Mouse (Mus musculus): ENCODE results near the gene Elp4. TPM values are rescaled to one million over a fixed set of nuclear protein-coding genes. Genes with fewer than 3 reads are reported as not detected.

Gene Elp4
- polyA plus RNA-seq, 1 experiment from 2014 or later = 13.5 TPM

DNA sequence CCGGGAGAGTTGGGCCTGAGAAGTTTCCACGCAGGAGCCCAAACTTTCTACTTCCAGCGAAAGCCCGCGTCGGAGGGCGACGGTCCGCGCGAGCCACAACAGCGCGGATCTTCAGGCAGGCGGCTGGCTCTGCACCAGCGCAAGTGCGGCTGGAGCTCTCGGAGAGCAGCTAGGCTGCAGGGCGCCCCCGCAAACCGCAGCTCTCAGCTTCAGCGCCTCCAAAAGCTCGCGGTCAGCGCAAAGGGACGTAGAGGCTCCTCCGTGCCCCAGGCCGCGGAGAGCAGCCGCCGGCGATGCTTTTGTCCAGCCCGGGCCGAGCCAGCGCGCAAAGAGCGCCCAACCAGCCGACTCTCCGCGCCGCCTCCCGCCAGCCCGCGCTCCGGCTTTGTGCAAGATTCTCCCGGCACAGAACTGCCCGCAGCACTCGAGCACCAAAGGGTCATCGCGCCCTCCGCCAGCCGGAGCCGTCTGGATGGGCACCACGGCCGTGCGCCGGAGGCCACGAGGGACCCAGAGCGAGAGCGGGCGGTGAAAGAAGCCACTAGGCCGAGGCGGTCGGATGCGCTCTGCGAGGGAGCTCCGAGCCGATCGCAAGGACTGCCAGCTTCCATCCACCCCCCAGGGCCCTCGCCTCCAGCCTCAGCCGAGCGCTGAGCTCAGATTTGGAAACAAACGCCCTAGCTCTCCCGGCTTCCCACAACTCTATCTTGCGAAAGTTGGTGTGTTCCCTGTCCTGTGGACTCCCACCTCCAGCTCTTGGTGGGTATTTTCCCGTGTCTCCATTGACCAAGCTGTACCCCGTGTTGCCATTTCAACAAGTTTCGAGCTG lies 228.1 kb downstream of the Elp4 start:
- DNase-seq (ENCODE audit: low read depth, low spot score) (no peak), ATAC-seq (no peak)
- CTCF ChIA-PET = no interaction called here
- TF ChIP-seq CTCF (IDR thresholded peaks at IDR 0.05) = no peak
- no peaks in the 10 kb centered on the region for H3K27me3 ChIP-seq
- in situ Hi-C loops (cut with MboI; ENCODE audit: low pct_unique_long_range_greater_than_20kb) = no loop called here
- POLR2A ChIA-PET = no interaction called here

DNA sequence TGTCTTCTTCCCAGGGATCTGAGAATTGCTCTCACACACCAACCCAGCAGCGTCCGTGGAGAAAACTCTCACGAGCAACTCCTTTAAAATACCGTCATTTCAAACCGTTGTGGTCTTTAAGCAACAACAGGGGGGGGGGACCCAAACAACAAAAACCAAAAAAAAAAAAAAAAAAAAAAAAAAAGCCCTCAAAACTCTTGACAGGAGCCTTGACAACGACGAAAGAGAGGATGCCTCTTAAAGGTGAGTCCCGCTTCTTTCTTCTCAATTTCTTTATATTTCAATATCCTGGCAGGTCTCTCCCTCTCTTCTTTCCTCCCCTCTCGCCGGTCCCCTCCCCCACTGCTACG lies 228.7 kb downstream of the Elp4 start:
- no peaks in the 10 kb centered on the region for H3K27me3 ChIP-seq
- ChIA-PET POLR2A (no interaction called here), CTCF (no interaction called here)
- ATAC-seq (no peak), DNase-seq (ENCODE audit: low read depth, low spot score) (no peak)
- in situ Hi-C loops (cut with MboI; ENCODE audit: low pct_unique_long_range_greater_than_20kb) = no loop called here
- no peak for TF ChIP-seq CTCF (IDR thresholded peaks at IDR 0.05)

DNA sequence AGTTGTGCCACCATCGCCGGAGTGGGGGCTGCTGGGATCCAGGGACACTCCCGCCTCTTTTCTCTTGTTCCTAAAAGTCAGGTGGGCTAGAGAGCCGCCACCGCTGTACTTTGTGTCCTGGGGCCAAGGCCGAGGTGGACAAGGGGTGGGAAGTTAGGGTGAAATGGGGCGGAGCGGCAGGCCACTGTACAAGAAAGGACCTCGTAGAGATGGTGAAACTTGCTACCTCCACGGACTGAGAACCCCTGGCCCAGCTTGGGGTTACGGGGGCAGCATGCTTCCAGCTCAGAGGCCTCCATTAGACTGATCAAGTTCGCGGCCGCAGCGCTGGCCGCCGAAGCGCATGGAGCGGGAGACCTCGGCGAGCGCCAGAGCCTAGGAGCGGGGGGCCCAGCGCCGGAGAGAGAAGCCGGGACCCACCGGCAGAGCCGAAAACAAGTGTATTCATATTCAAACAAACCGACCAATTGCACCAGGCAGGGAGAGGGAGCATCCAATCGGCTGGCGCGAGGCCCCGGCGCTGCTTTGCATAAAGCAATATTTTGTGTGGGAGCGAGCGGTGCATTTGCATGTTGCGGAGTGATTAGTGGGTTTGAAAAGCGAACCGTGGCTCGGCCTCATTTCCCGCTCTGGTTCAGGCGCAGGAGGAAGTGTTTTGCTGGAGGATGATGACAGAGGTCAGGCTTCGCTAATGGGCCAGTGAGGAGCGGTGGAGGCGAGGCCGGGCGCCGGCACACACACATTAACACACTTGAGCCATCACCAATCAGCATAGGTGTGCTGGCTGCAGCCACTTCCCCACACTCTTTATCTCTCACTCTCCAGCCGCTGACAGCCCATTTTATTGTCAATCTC lies 229.3 kb downstream of the Elp4 start:
- in situ Hi-C loops (cut with MboI; ENCODE audit: low pct_unique_long_range_greater_than_20kb) = no loop called here
- ChIA-PET POLR2A (no interaction called here), CTCF (no interaction called here)
- DNase-seq (ENCODE audit: low read depth, low spot score) (no peak), ATAC-seq (no peak)
- no peak for TF ChIP-seq CTCF (IDR thresholded peaks at IDR 0.05)
- no peaks in the 10 kb centered on the region for H3K27me3 ChIP-seq

DNA sequence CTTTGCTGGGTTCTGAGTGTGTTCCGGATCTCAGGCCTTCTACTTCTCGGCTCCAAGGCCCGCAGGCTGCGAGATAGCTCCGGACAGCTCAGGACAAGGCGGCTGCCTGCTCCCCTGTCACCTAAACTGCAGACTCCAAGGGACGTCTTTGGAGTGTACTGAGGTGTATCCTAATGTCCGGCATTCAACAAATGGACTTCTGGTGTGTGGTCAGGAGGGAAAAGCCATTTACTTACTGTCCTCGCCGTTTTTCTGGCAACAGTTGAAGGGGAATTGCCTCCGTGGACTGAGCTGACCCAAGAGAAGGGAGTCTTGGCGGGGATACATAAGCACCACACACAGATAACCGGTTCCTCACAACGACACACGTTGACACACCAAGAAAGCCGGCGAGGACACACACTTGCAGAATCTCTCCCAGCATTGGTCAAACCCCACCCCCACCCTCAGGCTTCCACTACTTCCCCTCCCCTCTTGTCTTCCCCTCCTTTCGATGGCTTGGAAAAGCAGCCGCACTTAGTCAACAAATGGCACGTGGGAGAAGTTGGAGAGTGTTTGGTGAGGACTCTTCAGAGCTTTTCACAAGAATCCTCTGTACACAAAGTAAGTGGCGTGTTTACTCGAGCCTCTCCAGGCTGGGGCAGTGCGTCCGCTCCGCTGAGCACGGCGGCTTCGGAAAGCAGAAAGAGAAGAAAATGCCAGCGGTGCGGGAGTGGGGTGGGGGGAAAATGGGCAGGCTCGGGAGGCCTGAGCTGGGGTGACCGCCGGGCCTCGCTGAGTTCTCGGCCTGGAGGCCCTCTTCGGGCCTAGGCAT lies 230.1 kb downstream of the Elp4 start:
- CTCF ChIA-PET = no interaction called here
- in situ Hi-C loops (cut with MboI; ENCODE audit: low pct_unique_long_range_greater_than_20kb) = no loop called here
- ATAC-seq (no peak), DNase-seq (ENCODE audit: low read depth, low spot score) (no peak)
- POLR2A ChIA-PET = no interaction called here
- no peaks in the 10 kb centered on the region for H3K27me3 ChIP-seq
- TF ChIP-seq CTCF (IDR thresholded peaks at IDR 0.05) = no peak

DNA sequence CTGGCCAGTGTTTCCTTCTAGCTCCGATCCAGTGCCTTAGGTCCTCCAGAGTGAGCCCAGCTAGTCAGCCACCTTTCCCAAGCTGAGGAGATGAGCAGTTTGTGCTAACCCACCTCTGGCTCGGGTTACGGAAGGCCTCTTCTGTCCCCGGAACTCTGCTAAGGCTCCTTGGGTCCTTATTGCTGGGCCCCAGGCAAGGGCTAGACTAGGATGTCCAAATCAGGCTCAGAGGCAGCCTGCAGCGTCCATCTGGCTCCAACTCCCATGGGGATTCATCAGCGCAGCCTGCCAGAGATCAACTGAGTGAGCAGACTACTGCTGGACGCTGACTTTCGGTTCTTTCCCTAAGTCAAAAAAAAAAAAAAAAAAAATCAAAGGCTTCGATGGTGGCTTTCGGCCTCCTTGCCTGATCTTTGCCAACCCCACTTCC lies 230.7 kb downstream of the Elp4 start:
- CTCF ChIA-PET = no interaction called here
- ATAC-seq (no peak), DNase-seq (ENCODE audit: low read depth, low spot score) (no peak)
- POLR2A ChIA-PET = no interaction called here
- in situ Hi-C loops (cut with MboI; ENCODE audit: low pct_unique_long_range_greater_than_20kb) = no loop called here
- H3K27me3 ChIP-seq = no peaks in the 10 kb centered on the region
- TF ChIP-seq CTCF (IDR thresholded peaks at IDR 0.05) = no peak

DNA sequence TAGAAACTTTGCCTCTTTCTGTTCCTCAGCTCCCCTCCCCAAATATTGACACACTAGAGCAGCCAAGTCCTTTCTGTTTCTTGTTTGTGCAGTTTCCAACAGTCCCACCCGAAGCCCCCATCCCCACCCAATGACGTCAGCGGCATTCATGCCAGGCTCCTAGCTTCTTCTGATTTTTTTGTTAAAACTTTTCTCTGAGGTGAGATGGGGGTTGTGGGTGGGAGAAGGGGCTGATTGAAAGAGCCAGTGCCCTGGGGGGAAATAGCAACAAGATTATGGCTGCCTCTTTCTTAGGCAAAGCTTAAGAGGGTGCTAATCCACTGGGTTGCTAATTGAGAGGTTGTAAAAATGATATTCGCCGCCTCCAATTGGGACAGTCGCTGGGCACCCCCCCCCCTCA lies 231.3 kb downstream of the Elp4 start:
- ChIA-PET CTCF (no interaction called here), POLR2A (no interaction called here)
- no peaks in the 10 kb centered on the region for H3K27me3 ChIP-seq
- TF ChIP-seq CTCF (IDR thresholded peaks at IDR 0.05) = no peak
- no peak for ATAC-seq
- no peak for DNase-seq (ENCODE audit: low read depth, low spot score)
- in situ Hi-C loops (cut with MboI; ENCODE audit: low pct_unique_long_range_greater_than_20kb) = no loop called here

DNA sequence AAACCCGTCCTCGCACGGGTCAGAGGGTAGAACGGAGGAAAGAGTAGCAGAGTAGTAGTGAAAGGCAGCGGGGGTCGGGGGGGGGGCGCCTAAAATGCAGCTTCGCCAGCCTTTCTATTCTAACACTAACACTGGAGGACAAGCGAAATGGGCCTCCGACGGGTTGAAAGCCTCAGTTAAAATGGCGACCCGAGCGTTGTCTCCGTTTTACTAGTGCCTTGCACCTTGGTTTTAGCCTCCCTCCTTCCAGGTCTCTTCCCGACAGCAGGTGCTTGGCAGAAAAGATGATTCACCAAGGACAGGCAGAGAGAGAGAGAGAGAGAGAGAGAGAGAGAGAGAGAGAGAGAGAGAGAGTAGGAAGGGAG lies 231.8 kb downstream of the Elp4 start:
- H3K27me3 ChIP-seq = no peaks in the 10 kb centered on the region
- CTCF ChIA-PET = no interaction called here
- POLR2A ChIA-PET = no interaction called here
- TF ChIP-seq CTCF (IDR thresholded peaks at IDR 0.05) = no peak
- in situ Hi-C loops (cut with MboI; ENCODE audit: low pct_unique_long_range_greater_than_20kb) = no loop called here
- DNase-seq (ENCODE audit: low read depth, low spot score) (no peak), ATAC-seq (no peak)

DNA sequence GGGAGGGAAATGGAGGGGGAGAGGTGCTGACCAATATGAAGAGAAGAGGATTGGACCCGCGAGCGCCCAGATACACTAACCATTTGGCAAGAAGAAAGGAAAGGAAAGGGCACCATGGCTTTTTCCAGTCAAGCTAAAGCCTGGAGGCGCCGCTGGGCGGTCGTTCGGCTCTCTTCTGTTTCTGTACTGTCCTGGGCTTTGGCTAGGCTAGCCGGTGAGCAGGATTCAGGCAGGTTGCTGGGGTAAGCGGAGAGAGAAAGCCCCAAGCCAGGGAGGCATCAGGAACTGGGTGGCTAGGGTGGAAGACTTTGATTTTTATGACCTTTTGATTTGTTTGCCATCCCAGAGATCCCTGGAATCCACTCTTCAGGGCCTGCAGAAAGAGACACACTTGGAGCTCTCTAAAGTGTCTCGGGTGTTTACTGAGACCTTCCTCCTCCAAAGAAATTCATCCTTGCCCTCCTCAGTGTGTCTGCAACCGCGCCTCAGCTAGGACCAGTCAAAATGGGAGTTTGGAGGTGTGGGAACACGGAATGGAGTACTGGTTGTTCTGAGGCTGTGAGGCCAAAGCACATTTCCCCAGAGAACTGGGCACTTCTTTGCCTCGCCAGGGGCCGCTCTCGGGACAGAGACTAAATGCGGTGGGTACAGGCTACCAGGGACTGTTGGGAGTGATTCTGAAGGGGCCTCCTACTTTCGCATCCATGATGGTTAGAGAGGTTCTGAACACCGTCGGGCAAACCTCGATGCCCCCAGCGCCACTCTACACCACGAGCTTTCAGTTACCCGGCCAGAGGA lies 232.4 kb downstream of the Elp4 start:
- TF ChIP-seq CTCF (IDR thresholded peaks at IDR 0.05) = no peak
- in situ Hi-C loops (cut with MboI; ENCODE audit: low pct_unique_long_range_greater_than_20kb) = no loop called here
- ChIA-PET POLR2A (no interaction called here), CTCF (no interaction called here)
- no peak for ATAC-seq
- DNase-seq (ENCODE audit: low read depth, low spot score) = no peak
- no peaks in the 10 kb centered on the region for H3K27me3 ChIP-seq

DNA sequence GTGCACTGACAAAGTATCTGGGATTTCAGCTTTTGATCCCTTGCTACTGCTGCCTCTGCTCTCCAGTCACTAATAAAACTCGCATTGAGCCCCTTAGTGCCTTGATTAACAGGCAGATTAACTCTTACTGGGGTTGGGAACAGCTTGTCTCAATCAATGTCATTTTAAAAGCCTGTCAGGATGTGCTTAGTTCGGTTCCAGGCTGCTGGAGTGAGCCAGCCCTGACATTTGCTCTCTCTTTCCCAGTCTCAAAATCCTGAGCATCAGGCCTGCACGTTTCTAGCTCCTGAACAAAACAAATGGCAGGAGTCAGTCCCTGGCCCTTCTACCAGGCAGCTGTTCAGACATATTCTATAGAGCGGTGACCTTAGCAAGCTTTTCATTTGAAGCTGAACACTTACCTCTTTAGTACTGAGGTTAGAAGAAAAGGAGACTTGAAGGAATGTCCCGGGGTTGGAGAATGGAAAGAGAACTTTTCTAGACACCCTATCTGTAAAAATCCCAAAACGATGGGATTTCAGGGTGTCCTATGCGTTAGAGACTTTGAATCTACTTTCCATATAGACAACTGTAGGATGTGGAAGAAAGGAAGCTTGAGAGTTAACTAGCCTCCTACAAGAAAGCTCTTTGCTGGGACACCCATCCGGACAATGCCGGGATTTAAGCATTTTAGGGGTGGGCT lies 233.1 kb downstream of the Elp4 start:
- no peaks in the 10 kb centered on the region for H3K27me3 ChIP-seq
- in situ Hi-C loops (cut with MboI; ENCODE audit: low pct_unique_long_range_greater_than_20kb) = no loop called here
- no peak for DNase-seq (ENCODE audit: low read depth, low spot score)

DNA sequence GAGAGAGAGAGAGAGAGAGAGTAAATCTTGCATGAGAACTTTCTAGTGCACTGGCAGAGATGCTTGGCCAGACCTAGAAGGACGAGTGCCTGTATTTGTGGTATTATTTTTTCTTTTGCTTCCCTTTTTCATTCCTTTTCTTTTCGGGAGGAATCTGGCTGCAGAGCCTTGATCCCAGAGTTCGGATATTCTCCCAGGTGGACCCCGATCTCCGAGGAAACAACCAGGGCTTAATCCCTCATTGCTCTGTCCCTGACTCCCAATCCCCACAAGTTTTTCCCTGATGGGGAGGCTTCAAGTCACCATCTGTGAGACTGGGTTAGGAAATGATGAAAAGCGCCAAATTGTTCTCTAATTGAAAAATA lies 233.7 kb downstream of the Elp4 start:
- no peak for TF ChIP-seq CTCF (IDR thresholded peaks at IDR 0.05)
- CTCF ChIA-PET = no interaction called here
- POLR2A ChIA-PET = no interaction called here
- in situ Hi-C loops (cut with MboI; ENCODE audit: low pct_unique_long_range_greater_than_20kb) = no loop called here
- no peaks in the 10 kb centered on the region for H3K27me3 ChIP-seq
- ATAC-seq = no peak
- DNase-seq (ENCODE audit: low read depth, low spot score) = no peak

More for the DNA sequence above, 233.1 kb downstream of the Elp4 start:
- CTCF ChIA-PET = no interaction called here
- POLR2A ChIA-PET = no interaction called here
- no peak for TF ChIP-seq CTCF (IDR thresholded peaks at IDR 0.05)
- no peak for ATAC-seq

Measured in Patski (cell line).